Mouse (Mus musculus) embryonic facial prominence, embryonic 11.5 days (tissue): ENCODE data around the gene Spata18. TPM values are rescaled to one million over a fixed set of nuclear protein-coding genes. Genes with fewer than 3 reads are reported as not detected.

Experiments used
- ATAC-seq: fragments of 200-750 bp; cut with Nextera tagmentation; replicated peaks from 2 replicates; pipeline ENCODE4 v1.8.0; 2017; ENCODE audit warnings: low read depth; ENCODE audit not compliant: insufficient number of reproducible peaks, low FRiP score, low TSS enrichment
- DNase-seq: peaks from one replicate; pipeline ENCODE4 v3.0.0-alpha.2; 2015; ENCODE audit warnings: low spot score
- H3K27ac ChIP-seq: fragments of 300-500 bp; sonication (generic); replicated peaks from 2 replicates; pipeline ENCODE4 v1.5.1; 2014; ENCODE audit warnings: mild to moderate bottlenecking, low read depth, low read length, control low read depth
- H3K27me3 ChIP-seq: fragments of 300-500 bp; sonication (generic); 2 replicates; pipeline ENCODE4 v1.6.1; 2014; ENCODE audit warnings: mild to moderate bottlenecking, low read length, moderate library complexity, mixed read lengths; ENCODE audit not compliant: control insufficient read depth, insufficient read depth
- H3K36me3 ChIP-seq: fragments of 300-500 bp; sonication (generic); replicated peaks from 2 replicates; pipeline ENCODE4 v1.6.1; 2014; ENCODE audit warnings: low read depth, mild to moderate bottlenecking, low read length, moderate library complexity, mixed read lengths; ENCODE audit not compliant: control insufficient read depth, insufficient read depth
- H3K4me1 ChIP-seq: fragments of 300-500 bp; sonication (generic); 2 replicates; pipeline ENCODE4 v1.6.1; 2014; ENCODE audit warnings: low read length, mixed read lengths; ENCODE audit not compliant: control insufficient read depth, insufficient read depth
- H3K4me2 ChIP-seq: fragments of 300-500 bp; sonication (generic); 2 replicates; pipeline ENCODE4 v1.6.1; 2014; ENCODE audit warnings: low read depth, mild to moderate bottlenecking, control low read depth, low read length, moderate library complexity
- H3K4me3 ChIP-seq: fragments of 300-500 bp; sonication (generic); 2 replicates; pipeline ENCODE4 v1.5.1; 2014; ENCODE audit warnings: low read depth, low read length, control low read depth
- H3K9ac ChIP-seq: fragments of 300-500 bp; sonication (generic); replicated peaks from 2 replicates; pipeline ENCODE4 v1.6.1; 2014; ENCODE audit warnings: mild to moderate bottlenecking, control low read depth, low read length
- H3K9me3 ChIP-seq: fragments of 300-500 bp; sonication (generic); replicated peaks from 2 replicates; pipeline ENCODE4 v1.6.1; 2016; ENCODE audit warnings: mild to moderate bottlenecking, low read length, inconsistent platforms, mixed read lengths; ENCODE audit not compliant: control insufficient read depth
- WGBS: fragments of 180-500 bp; shearing (Covaris S2); extraction: QIAGEN DNeasy Blood & Tissue Kit; methylation state at CpG from one replicate; pipeline ENCODE4 v1.1.7; 2014; 5-methylcytosine and 5-hydroxymethylcytosine counted together
- polyA plus RNA-seq: library from polyadenylated mRNA; unstranded; fragments of >200 nt; fragmentation: Nextera tagmentation; extraction: Ambion mirVana; gene quantifications from 2 replicates; pipeline ENCODE4 v1.2.1, GENCODE M21; 2014

Spata18 gene
- polyA plus RNA-seq, 1 experiment from 2014 or later: 0.14 TPM

DNA sequence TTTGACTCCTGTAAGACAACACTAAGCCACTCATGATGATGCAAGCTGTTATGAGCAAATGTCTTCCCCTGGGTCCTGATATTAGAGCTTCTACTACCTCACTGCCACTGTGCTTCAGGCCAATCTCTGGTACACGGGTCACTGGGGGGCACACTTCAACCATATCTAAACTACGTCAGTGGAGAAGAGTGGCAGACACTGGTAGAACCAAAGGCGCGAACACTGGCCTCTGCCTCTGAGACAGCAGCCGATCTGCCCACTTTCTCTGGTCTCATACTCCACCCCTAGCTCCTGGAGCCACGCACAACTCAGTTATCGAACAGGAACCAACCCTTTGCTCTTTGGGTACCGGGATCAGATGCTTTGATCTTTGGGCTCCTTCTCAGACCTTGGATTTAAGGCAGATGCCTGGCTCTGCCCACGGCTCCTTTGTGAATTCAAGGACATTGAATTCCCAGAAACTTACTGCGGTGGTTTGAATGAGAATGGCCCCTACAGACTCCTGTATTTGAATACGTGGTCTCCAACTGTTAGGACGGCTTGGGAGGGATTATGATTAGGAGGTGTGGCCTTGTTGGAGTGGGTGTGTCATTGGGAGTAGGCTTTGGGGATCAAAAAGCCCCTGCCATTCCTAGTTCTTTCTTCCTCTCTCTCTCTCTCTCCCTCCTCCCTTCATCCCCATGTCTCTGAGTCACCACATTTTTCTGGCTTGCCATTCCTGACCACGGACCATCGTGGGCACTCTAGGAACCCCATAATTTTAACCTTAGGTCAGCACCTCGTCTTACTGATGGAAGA is 40.7 kb downstream of the Spata18 start:
- H3K9me3 ChIP-seq: no peaks in the 10 kb centered on the region
- H3K27me3 ChIP-seq: no peaks in the 10 kb centered on the region
- H3K4me2 ChIP-seq: no peak overlapping the region
- 38% methylated on average over 15 of the region's 15 CpGs for WGBS
- DNase-seq (no peak), ATAC-seq (no peak)
- no peaks in the 10 kb centered on the region for H3K4me1 ChIP-seq
- H3K4me3 ChIP-seq: no peak overlapping the region
- H3K9ac ChIP-seq: no peak overlapping the region
- no peak overlapping the region for H3K27ac ChIP-seq
- H3K36me3 ChIP-seq: no peaks in the 10 kb centered on the region

DNA sequence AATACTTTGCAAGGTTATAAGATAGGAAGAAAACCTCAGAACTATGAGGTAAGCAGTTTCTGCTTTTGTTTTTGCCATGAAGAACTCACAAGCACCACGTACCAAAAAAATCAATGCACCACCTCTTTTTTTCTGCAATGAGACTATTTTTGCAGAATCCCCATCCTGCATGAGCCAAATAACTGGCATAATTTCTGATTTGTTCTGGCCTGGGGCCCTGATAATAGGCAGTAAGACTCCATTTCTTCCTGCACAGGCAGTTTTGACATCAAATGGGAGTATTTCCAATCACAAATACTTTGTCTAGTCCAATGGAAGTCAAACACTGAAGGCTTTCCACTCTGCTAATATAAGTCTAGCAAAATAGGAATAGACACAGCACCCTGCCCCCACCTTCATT is 42.6 kb downstream of the Spata18 start:
- Histone ChIP-seq H3K4me1 (no peaks in the 10 kb centered on the region), H3K9me3 (no peaks in the 10 kb centered on the region), H3K27me3 (no peaks in the 10 kb centered on the region), H3K9ac (no peak overlapping the region), H3K4me2 (no peak overlapping the region), H3K36me3 (no peaks in the 10 kb centered on the region), H3K27ac (no peak overlapping the region), H3K4me3 (no peak overlapping the region)
- 73% methylated on average over 1 of the region's 1 CpGs for WGBS
- ATAC-seq (no peak), DNase-seq (no peak)

DNA sequence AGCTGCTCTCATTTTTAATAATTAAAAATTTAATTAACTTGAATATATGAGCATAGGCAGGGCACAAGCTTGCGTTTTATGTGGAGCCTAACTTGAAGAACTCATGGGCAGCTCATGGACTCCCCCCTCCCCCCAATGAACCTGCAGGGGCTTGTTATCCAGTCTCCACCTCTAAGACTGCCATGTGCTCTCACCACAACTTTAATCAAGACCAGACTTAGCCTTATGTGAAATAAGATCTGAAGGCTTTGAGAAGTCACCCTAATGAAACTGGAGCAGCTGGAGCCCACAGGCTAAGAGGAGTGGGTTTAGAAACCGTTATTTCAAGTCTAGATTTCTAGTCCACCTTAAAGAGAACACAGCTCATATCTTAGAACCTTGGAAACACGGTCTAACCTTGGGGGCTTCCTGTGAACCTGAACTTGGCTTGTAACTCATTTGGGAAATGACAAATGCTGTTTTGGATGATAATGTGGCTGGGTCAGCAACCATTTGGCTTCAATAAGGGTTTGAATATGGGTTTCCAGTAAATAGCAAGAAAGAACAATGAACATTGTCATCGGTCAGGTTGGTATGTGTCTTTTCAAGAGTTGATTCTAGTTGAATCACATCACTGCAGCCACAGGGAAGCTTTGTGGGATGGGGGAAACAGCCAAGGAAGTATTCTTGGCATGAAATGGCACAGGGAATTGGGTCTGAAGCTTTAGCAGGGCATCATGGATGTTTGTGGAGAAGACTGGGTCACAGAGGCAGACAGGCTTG is 43.3 kb downstream of the Spata18 start:
- no peaks in the 10 kb centered on the region for H3K36me3 ChIP-seq
- no peak overlapping the region for H3K9ac ChIP-seq
- WGBS: 54% methylated on average over 4 of the region's 4 CpGs
- no peaks in the 10 kb centered on the region for H3K27me3 ChIP-seq
- 0 out of 2 replicates have a peak overlapping the region, but pooled peaks have one; percentile 8 for H3K27ac ChIP-seq
- DNase-seq: peak; percentile 88
- no peak overlapping the region for H3K4me3 ChIP-seq
- no peaks in the 10 kb centered on the region for H3K4me1 ChIP-seq
- H3K9me3 ChIP-seq: no peaks in the 10 kb centered on the region
- ATAC-seq: peak; percentile 67; the same call in 1 of the 2 replicates
- no peak overlapping the region for H3K4me2 ChIP-seq

DNA sequence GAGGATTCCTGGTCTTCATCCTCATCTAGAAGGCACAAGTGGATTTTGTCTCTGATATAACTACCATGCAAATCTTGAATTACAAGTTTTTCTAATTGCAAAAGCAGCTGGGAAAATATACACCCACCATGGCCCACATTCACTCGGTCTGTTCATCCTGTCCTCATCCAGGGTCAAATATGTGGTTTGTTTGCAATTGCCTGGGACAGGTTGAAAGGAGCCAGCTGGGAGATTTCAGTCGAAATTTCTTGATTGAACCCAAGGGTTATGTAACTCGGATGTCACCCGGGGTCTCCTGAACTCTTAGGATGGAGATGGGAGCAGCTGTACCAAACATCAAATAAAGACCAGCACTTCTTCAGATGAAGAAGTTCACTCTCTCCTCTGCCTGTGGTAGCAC is 46.5 kb downstream of the Spata18 start:
- Histone ChIP-seq H3K4me1 (no peaks in the 10 kb centered on the region), H3K4me3 (no peak overlapping the region), H3K27ac (no peak overlapping the region), H3K9ac (no peak overlapping the region), H3K36me3 (no peaks in the 10 kb centered on the region), H3K4me2 (no peak overlapping the region), H3K9me3 (no peaks in the 10 kb centered on the region), H3K27me3 (no peaks in the 10 kb centered on the region)
- no peak for DNase-seq
- WGBS: 60% methylated on average over 4 of the region's 4 CpGs
- ATAC-seq: no peak

DNA sequence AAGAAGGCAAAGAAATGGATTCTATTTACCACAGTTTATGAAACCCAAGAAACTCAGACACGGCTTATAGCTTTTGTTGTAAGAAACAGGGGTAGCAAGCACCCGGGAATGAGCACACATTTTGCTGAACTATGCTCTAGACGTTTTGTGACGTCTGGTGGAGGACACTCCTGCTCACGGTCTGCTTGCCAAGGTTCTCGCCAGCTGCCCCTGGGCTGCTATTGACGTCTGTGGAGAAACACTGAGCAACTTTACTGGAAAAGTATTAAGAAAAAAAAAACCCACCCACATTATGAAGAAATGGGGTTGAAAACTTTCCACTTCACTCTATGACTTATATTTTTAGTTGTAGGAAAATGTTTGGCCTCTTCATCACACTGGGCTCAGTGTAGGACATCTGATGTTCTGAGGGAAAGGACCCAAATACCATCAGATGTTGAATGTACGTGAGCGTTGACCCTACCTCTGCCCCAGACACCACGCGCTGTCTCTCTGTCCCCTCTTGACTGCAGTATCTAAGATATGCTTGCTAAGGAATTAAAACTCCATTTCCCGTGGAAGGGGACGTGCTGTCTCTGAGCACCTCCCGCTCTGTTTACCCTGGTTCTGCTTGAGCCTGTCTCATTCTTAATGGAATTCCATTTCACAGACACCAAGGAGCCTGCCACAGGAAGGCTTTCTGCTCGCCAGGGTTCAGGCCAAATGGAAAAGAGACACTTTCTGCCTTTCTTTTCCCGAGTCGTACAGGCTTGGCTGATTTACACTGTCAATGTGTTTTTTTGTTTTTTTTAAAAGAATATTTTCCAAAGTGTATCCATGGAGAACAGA is 50.1 kb downstream of the Spata18 start:
- DNase-seq (no peak), ATAC-seq (no peak)
- Histone ChIP-seq H3K27me3 (no peaks in the 10 kb centered on the region), H3K27ac (no peak overlapping the region), H3K4me1 (no peaks in the 10 kb centered on the region), H3K9me3 (no peaks in the 10 kb centered on the region), H3K4me3 (no peak overlapping the region), H3K9ac (no peak overlapping the region), H3K36me3 (no peaks in the 10 kb centered on the region), H3K4me2 (no peak overlapping the region)
- WGBS: 81% methylated on average over 17 of the region's 17 CpGs

DNA sequence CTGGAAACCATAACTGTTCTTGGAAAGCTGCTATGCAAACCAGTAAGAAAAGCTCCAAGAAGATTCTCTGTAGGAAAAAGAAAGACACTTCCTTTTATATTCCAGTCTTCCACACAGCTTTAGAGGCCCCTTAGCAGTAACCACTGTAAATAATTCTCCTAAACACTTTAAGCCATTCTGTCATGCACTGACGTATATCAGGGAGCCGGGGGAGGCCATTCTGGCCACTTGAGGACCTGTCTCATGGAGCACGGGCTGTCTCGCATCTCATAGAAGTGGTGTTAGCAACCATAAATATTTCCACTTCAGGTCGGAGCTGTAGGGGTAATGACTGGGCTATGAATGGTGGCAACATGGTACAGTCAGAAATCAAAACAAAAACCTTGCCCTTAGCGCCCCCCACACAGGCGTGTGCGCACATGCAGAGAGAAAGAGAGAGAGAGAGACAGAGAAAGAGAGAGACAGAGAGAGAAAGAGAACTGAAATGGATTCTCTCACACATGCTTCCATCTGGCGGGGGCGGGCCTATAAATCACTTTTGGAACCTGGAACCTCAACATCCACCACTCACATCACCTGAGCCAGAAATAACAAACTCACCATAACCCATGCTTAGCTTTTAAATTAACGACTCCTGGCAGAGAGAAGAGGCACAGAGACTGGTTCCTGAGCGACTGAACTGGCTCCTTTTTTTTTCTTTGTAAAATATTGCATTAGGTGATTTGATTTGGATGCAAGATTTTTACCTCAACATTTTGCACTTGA is 50.9 kb downstream of the Spata18 start:
- no peaks in the 10 kb centered on the region for H3K4me1 ChIP-seq
- H3K9ac ChIP-seq: no peak overlapping the region
- no peak for DNase-seq
- WGBS: 84% methylated on average over 12 of the region's 12 CpGs
- H3K36me3 ChIP-seq: no peaks in the 10 kb centered on the region
- no peaks in the 10 kb centered on the region for H3K9me3 ChIP-seq
- H3K27me3 ChIP-seq: no peaks in the 10 kb centered on the region
- no peak overlapping the region for H3K4me2 ChIP-seq
- H3K27ac ChIP-seq: no peak overlapping the region
- H3K4me3 ChIP-seq: no peak overlapping the region
- ATAC-seq: no peak

DNA sequence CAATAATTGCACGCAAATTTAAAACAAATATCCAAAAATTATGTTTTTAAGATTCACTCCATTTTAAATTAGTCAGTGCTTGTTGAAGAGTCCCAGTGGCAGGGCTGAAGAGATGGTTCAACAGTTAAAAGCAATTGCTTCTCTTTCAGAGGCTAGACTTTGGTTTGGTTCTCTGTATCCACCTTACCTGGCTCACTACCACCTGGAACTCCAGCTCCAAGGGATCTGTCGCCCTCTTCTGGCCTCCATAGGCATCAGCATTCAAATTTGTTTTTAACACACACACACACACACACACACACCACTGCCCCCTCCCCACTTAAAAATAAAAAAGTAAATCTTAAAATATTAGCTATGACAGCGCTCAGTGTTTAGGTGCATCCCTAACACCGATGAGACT is 51.9 kb downstream of the Spata18 start:
- Histone ChIP-seq H3K9ac (no peak overlapping the region), H3K4me3 (no peak overlapping the region), H3K4me2 (no peak overlapping the region), H3K27me3 (no peaks in the 10 kb centered on the region), H3K9me3 (no peaks in the 10 kb centered on the region), H3K4me1 (no peaks in the 10 kb centered on the region), H3K36me3 (no peaks in the 10 kb centered on the region), H3K27ac (no peak overlapping the region)
- DNase-seq (no peak), ATAC-seq (no peak)
- WGBS: 88% methylated on average over 4 of the region's 4 CpGs
